Mouse (Mus musculus): ENCODE measurements at regions not wholly inside any gene's neighbourhood (a gene's known extent, or its start where the extent isn't known, plus 50 kb on each side); places are given as distances from the start of the nearest gene placed in this dataset.

GRCm38 (mm10) chr15:103102068-103102840 is 64.6 kb downstream of the Smug1 start:
- peak; percentile 56 for DNase-seq (ENCODE audit: low read depth, low spot score)

DNA sequence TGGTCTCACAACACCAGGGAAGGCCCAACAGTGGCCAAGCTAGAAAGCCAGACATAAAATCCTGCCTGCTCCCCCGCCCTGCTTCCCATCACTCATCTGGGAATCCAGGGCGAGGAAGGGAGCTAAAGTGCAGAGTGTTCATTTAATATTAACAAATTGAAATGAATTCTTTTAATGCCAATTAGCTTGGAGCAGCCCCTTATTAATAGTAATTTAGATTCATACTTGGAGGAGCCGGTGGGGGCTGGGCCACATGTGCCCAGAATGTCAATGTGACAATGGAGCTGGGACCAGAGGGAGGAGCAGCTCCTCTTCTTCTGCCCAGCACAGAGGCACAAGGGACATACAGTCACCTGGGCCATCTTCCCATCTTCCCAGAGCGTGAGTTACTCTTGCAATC is 66.8 kb downstream of the Smug1 start:
- no peak for DNase-seq (ENCODE audit: low read depth, low spot score)

- no peak for DNase-seq (ENCODE audit: low read depth, low spot score)
Measured at GRCm38 (mm10) chr15:103094457-103094856, 72.4 kb downstream of the Smug1 start.

- no peak for DNase-seq (ENCODE audit: low read depth, low spot score)
Measured at GRCm38 (mm10) chr15:103093655-103094054, 73.2 kb downstream of the Smug1 start.

GRCm38 (mm10) chr15:103092496-103092895 is 73.8 kb downstream of the Hoxc4 start:
- DNase-seq (ENCODE audit: low read depth, low spot score): no peak

DNA sequence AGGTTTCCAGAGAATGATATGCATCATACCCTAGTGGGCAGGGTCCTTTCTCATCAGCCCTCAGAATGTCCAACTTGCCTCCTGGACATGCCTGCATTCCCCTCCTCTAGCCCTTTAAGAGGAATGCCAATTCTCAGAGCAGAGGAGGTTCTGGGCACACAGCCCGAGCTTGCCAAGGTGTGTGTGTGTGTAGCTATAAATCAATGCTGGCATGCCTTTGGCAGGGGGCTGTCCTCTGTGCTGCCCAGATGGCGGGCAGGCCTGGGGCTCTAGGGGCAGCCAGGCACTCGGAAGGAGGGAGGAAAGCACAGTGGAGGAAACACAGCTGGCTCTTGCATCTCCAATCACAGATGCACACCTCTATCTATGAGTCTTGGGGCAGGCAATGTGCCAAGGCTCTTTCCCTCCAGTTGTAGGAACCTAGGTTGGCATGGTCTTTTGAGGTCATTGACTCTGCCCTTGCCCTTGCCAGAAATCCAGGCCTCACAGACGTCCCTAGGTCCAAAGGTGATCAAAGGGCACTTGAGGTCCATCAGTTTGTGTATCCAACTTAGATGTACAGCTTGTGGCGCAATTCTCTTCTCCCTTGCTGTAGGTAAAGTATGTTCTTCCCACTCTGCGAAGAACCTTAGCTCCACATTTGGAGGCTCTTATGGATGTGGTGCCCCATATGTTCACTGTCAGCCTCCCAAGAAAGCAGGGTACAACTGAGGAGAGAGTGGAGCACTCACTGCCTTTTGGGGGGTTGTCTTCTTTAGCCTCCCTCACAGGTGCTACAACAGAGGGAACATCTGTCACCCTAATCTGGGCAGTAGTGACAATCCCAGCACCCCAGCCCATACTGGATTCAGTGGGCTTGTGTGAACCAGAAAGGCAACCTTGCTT is 71.8 kb downstream of the Hoxc4 start:
- no peak for DNase-seq (ENCODE audit: low read depth, low spot score)

DNA sequence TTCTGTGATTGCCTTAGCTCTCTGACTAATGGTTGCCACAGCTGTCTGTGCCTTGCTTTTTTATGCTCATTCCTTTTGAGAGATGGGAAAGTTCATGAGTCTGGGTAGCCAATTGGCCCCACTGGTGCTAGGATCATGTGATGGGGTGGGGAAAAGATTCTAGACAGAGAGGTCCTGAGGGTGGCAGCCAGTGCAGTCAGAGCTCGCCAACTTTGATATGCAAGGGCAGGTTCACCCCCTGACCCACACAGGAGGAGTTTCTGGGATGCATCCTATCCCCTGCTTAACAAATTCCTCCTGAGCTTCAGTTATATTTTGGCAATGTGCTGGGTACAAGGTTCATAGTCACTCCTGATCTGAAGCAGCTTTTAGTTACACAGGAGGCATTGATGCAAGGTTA is 71.1 kb downstream of the Hoxc4 start:
- no peak for DNase-seq (ENCODE audit: low read depth, low spot score)

DNA sequence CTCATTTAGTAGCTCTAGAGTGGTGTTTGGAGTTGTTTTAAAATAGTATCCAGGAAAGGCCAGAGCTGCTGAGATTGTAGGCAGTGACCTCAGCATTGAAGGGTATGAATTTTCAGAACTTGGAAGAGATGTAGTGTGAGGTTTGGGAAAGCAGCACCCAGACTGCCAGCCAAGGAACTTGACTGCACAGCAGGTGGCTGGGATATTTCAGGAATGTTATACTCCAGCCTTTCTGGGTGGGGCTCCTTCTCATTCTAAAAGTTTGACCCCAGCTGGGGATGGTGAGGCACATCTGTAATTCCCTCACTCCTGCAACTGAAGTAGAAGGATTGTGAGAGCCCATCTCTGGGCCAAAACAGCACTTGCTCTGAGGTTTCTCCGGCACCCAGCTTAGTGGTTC is 70.7 kb downstream of the Hoxc4 start:
- DNase-seq (ENCODE audit: low read depth, low spot score): no peak

DNA sequence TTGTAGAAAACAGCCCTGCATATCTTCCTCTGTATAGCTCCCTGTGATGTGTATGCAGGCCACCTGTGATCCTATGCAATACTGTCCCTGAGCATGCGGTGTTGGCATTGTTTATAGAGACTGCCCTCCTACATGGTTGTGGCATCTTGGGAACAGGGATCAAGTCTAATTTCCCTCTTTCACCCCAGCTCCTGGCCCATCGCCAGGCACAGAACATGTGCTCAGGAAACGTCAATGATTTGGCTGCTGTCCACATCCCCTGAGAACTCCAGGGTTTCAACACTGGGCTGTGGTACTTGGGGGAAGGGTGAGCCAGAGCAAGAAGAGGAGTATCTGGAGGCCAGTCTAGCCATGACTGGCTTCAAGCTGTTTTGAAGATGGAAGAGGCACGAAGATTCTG is 68.5 kb downstream of the Hoxc4 start:
- DNase-seq (ENCODE audit: low read depth, low spot score): no peak

- no peak for DNase-seq (ENCODE audit: low read depth, low spot score)
Measured at GRCm38 (mm10) chr15:103086672-103087069, 67.9 kb downstream of the Hoxc4 start.
